Mouse (Mus musculus): ENCODE data around the gene Ttc30a2. TPM values are rescaled to one million over a fixed set of nuclear protein-coding genes. Genes with fewer than 3 reads are reported as not detected.
"Not testable (repeated sequence)": the region's sequence is repeated elsewhere in the genome, so short reads cannot be mapped to it uniquely, and the experiment has no call there.

Ttc30a2 gene
- polyA plus RNA-seq, 1 experiment from 2014 or later = 0.18 TPM

DNA sequence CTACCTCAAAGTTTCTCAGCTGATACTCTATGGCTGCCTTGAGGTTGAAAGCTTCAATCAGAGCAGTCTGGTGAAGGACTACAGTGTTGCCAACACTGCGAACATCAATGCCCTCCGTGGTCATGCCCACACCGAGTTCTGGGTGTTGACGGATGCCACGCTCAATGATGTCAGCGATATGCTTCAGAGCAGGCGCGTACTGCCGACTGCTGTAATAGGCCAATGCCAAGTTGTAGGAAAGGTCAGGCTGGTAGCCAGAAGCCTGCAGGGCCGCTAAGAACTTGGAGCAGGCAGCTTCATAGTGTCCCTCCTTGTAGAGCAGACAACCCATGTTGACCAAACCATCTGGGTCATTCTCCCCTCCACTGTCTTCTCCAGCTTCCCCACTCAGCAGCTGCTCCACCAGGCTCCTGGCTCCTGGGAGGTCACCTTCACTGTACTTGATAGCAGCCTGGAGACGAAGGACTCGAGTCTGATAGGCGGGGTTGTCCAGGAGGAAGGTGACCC lies 3.0 kb upstream of the Ttc30a2 start:
- not testable (repeated sequence) for H3K4me1 ChIP-seq; H3K9me3 ChIP-seq; H3K27ac ChIP-seq; H3K27me3 ChIP-seq; H3K36me3 ChIP-seq; ATAC-seq (ENCODE audit: insufficient number of reproducible peaks, low FRiP score, low TSS enrichment, low read depth); H3K9ac ChIP-seq
- Histone ChIP-seq H3K4me2 (peak overlapping the region; percentile 64), H3K4me3 (peak overlapping the region; percentile 56)
- 96% methylated on average over 13 of the region's 13 CpGs for whole genome bisulfite sequencing

DNA sequence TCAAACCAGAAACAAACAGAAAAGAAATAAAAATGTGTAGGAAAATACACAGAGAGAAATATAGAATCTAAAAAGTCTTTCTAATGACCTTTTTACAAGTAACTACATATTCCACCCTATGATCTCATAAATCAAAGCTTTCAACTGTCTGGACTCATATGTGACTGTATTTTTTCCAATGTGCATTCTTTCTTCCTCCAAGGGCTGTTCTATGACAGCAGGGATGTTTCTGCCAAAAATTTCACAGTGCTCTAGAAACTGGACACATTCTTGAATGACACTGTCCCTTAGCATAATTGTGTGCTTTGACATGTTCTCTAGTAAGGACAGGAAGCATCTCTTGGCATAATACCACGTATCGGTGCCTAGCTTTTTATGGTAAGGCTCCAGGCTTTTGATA lies 1.9 kb downstream of the Ttc30a2 start:
- not testable (repeated sequence) for H3K9me3 ChIP-seq; H3K27ac ChIP-seq; H3K9ac ChIP-seq; H3K4me2 ChIP-seq; ATAC-seq (ENCODE audit: insufficient number of reproducible peaks, low FRiP score, low TSS enrichment, low read depth); H3K27me3 ChIP-seq; H3K36me3 ChIP-seq; H3K4me3 ChIP-seq; H3K4me1 ChIP-seq
- WGBS = 73% methylated on average over 2 of the region's 2 CpGs

DNA sequence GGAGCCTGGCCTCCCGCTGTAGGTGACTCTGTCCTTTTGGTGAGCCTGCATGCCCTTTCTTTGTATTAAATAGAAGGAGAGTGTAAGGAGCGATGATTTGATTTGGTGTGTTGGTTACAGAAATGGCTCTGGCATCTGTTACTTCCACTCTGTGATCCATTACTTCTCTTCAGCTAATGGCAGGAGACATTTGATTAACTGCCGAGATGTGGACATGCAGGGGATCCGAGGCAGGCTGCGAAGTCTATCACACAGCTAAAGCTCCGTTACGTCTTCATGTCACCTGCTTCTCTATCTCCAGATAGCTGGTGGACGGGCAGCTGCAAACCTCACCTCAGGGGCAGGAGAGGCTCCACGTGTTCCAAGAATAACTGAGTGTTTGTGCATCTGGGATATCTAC lies 3.8 kb downstream of the Ttc30a2 start:
- Histone ChIP-seq H3K36me3 (no peaks in the 10 kb centered on the region), H3K27me3 (no peaks in the 10 kb centered on the region), H3K27ac (no peak overlapping the region), H3K9me3 (no peaks in the 10 kb centered on the region), H3K4me3 (no peak overlapping the region), H3K4me2 (no peak overlapping the region), H3K9ac (no peak overlapping the region), H3K4me1 (no peaks in the 10 kb centered on the region)
- no peak for ATAC-seq (ENCODE audit: insufficient number of reproducible peaks, low FRiP score, low TSS enrichment, low read depth)
- 69% methylated on average over 9 of the region's 9 CpGs for WGBS

DNA sequence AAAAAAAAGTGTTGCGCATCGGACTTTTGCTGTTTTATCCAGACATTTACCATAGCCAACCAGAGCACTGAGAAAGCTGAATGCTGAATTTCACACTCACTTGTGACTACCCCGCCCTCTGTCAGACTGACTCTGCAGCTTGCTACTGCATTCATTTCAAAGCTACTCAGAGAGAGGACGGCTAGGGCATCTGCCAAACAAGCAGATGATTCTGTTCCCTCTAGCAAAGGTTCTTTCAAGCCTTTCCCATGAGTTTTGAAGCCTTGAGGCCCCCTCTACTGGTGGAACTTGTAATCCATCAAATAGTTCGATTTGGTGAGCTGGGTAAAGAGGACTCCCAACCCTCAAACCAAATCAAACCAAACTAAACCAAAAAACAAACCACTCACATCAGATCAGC lies 13.0 kb downstream of the Ttc30a2 start:
- H3K27me3 ChIP-seq = peaks cover 4% of the 10 kb centered on the region; the same call in 1 of the 2 replicates
- peak overlapping the region; percentile 28 for H3K27ac ChIP-seq
- H3K4me3 ChIP-seq = peak overlapping the region; percentile 14
- peak overlapping the region; percentile 40 for H3K4me2 ChIP-seq
- H3K9me3 ChIP-seq = no peaks in the 10 kb centered on the region
- H3K36me3 ChIP-seq = no peaks in the 10 kb centered on the region
- no peak overlapping the region for H3K9ac ChIP-seq
- peaks cover 26% of the 10 kb centered on the region for H3K4me1 ChIP-seq
- WGBS = 14% methylated on average over 5 of the region's 5 CpGs
- ATAC-seq (ENCODE audit: insufficient number of reproducible peaks, low FRiP score, low TSS enrichment, low read depth) = no peak

DNA sequence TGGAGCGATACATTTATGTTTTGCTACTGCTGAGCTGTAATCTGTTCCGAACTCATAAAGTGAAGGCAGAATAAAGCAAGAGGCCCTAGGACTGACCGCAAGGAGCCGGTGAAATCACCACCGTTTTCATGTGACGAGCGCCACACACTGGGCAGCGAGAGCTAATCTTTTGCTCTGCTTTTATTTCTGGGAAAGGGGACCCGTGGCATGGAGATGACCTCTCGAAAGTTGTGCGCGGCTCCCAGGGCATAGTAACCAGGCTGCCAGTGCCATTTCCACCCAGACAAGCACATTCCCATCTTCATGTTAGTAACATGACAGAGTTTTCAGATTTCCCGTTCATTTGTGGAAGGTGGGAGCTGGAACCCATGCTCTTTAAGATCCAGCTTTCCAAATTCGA lies 13.5 kb downstream of the Ttc30a2 start:
- peaks cover 31% of the 10 kb centered on the region for H3K4me1 ChIP-seq
- H3K27ac ChIP-seq = peak overlapping the region; percentile 28
- H3K4me3 ChIP-seq = peak overlapping the region; percentile 14
- no peaks in the 10 kb centered on the region for H3K36me3 ChIP-seq
- H3K9me3 ChIP-seq = no peaks in the 10 kb centered on the region
- 14% methylated on average over 14 of the region's 14 CpGs for WGBS
- ATAC-seq (ENCODE audit: insufficient number of reproducible peaks, low FRiP score, low TSS enrichment, low read depth) = no peak
- H3K27me3 ChIP-seq = peaks cover 4% of the 10 kb centered on the region; the same call in 1 of the 2 replicates
- H3K9ac ChIP-seq = no peak overlapping the region
- peak overlapping the region; percentile 40 for H3K4me2 ChIP-seq

DNA sequence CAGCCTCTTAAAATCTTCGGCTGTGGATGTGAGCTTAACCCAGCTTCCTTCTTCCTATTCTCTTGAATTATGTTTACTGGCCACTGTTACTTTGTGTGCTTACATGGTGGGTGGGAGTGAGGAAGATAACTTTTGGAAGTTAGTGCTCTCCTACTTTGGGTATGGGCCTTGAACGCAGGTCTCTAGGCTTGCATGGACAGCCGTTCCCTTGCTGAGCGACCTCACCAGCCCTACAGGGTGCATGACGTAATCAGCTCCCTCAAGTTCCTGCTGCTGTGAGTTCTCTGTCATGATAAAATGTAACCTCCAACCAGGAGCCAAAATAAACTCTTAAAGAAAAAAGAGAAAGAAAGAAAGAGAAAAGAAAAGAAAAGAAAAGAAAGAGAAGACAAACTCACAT lies 13.9 kb downstream of the Ttc30a2 start:
- Histone ChIP-seq H3K9me3 (no peaks in the 10 kb centered on the region), H3K4me2 (peak overlapping the region; percentile 40), H3K27ac (peak overlapping the region; percentile 28; the same call in 1 of the 2 replicates), H3K4me3 (no peak overlapping the region), H3K9ac (no peak overlapping the region), H3K4me1 (peaks cover 35% of the 10 kb centered on the region), H3K27me3 (peaks cover 4% of the 10 kb centered on the region; the same call in 1 of the 2 replicates), H3K36me3 (no peaks in the 10 kb centered on the region)
- WGBS = 46% methylated on average over 5 of the region's 5 CpGs
- no peak for ATAC-seq (ENCODE audit: insufficient number of reproducible peaks, low FRiP score, low TSS enrichment, low read depth)

DNA sequence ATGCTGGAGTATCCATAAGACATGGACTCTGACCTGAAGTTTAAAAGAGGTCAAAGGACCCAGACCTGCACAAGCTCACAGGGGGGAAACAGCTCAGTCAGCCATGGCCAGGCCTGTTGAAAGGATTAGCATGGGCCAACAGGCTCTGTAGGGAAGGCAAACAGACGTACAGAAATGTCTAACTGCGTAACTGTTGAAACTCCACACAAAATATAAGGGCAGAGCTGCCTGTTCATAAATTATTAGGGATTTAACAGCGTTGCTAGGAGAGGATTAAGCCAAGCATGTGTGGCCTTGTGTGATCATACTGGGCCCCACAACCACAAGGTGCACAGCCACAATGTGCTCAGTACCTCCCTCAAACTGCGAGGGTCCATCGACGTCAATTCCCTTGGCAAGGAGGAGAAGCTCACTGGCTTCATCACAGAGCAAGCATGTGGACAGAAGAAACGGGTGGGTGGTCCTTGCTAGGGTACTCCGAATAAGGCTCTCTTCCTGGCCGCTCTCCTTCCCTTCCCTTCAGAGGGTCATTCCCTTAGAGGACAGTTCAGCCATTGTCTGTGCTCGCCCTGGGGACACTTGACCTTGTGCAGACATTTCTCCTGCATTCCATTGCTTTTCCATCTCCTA lies 14.6 kb downstream of the Ttc30a2 start:
- Histone ChIP-seq H3K4me3 (no peak overlapping the region), H3K27ac (peak overlapping the region; percentile 59; the same call in 1 of the 2 replicates), H3K4me1 (peaks cover 42% of the 10 kb centered on the region), H3K9me3 (no peaks in the 10 kb centered on the region), H3K27me3 (peaks cover 4% of the 10 kb centered on the region; the same call in 1 of the 2 replicates), H3K4me2 (no peak overlapping the region), H3K9ac (no peak overlapping the region), H3K36me3 (no peaks in the 10 kb centered on the region)
- ATAC-seq (ENCODE audit: insufficient number of reproducible peaks, low FRiP score, low TSS enrichment, low read depth) = no peak
- WGBS = 56% methylated on average over 10 of the region's 10 CpGs

DNA sequence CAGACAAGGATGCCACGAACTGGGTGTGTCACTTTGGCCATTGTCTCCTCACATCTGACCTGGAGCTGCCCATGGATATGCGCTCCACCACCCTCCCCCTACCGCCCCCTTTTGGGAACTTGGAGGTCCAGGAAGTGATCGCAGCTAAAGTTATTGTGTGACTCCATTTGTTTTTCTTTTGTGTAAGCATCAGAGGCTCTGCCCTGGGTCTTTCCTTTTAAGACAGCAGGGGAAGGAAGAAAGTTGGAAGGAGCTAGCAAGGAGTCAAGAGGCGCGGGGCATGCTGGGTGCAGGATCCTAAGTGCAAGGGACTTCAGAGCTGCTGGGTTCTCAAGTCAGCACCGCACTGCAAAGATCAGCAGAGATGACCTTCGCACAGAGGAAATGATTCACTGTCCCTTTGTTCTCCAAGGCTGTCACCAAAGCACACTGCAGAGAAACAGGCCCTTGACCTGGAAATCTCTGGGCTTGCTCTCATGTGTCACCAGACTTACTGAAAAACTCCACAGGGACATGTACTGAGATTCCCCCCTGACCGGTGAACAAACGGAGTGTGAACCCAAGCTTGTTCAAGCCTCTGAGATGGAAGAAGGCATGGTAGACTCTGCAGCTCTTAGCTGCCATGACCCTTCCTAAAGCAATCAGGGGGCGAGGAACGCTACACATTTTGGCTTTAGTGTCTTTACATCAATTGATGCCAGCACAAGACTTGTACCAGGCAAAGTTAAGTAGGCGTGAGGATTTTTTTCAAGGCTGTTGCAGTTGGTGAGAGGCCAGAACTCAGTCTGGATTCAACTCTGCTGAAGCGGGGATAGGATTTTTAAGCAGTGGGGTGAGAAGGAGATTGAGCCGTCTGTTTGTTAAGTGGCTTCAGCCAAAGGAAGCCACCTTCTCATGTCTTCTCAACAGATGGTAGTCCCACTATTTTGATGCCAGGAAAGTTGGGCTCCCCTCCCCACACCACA lies 17.3 kb downstream of the Ttc30a2 start:
- WGBS = 39% methylated on average over 15 of the region's 15 CpGs
- H3K9me3 ChIP-seq = no peaks in the 10 kb centered on the region
- peak overlapping the region; percentile 44 for H3K4me2 ChIP-seq
- H3K36me3 ChIP-seq = no peaks in the 10 kb centered on the region
- peaks cover 52% of the 10 kb centered on the region for H3K4me1 ChIP-seq
- no peak overlapping the region for H3K9ac ChIP-seq
- H3K4me3 ChIP-seq = 0 out of 2 replicates have a peak overlapping the region, but pooled peaks have one; percentile 18
- peak overlapping the region; percentile 87 for H3K27ac ChIP-seq
- H3K27me3 ChIP-seq = peaks cover 3% of the 10 kb centered on the region; the same call in 1 of the 2 replicates
- ATAC-seq (ENCODE audit: insufficient number of reproducible peaks, low FRiP score, low TSS enrichment, low read depth) = no peak

DNA sequence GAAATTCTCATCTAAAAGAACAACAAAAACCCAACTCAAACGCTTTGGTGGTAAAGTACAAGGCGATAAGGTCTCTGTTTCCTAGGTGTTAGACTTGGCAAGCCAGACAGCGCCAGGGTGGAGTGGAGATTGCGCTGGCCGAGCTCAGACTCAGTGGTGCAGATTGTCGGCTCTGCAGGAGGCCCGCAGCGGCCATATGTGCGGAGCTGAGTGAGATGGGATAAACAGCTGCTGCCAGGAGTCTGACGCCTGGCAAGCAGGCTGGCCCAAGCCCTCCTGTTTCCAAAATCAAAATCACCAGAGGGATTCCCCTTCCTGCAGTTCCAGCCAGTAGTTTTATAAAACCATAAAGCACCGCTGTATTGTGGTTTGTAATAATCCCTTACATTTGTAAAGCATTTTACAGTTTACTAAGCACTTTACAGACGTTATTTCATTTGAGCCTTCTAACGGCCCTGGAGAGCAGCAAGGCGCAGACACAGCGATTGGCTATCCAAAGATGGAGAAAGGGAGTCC lies 18.1 kb downstream of the Ttc30a2 start:
- ATAC-seq (ENCODE audit: insufficient number of reproducible peaks, low FRiP score, low TSS enrichment, low read depth) = peak; percentile 87
- 8% methylated on average over 15 of the region's 15 CpGs for WGBS
- Histone ChIP-seq H3K4me2 (peak overlapping the region; percentile 44), H3K36me3 (no peaks in the 10 kb centered on the region), H3K27me3 (peaks cover 4% of the 10 kb centered on the region; the same call in 1 of the 2 replicates), H3K9ac (no peak overlapping the region), H3K4me1 (peaks cover 51% of the 10 kb centered on the region), H3K9me3 (no peaks in the 10 kb centered on the region), H3K27ac (peak overlapping the region; percentile 87), H3K4me3 (peak overlapping the region; percentile 18)

DNA sequence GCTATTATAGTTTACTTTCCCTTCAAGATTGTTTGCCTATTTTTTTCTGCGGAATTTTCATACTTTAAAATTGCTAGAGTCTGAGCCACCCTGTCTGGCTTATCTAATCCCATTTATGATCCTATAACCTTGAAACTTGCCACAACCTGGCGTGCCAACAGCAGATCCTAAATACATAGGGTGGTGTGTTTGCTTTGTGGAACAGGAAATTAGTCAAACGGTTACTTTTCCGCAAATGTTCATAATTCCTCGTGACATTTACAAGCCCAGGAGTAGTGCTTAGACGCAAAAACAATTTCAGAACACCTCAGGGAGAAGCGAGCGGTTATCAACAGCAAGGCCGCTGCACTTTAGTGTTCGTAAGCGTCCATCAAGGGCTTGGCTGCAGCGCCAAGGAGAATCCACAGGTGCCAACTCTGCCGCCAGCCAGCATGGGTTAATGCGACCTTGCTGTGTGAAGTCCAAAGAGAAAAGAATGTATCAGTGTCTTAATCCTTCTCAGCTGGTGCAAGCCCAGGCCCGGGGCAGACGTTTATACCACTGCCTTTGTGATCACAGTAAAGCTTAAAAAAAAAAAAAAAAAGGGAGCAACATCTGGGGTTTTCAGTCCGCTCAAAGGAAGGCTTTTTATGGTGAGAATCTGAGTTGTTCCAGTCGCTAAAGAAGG lies 18.7 kb downstream of the Ttc30a2 start:
- Histone ChIP-seq H3K4me3 (peak overlapping the region; percentile 18), H3K36me3 (no peaks in the 10 kb centered on the region), H3K9me3 (no peaks in the 10 kb centered on the region), H3K4me1 (peaks cover 45% of the 10 kb centered on the region), H3K27me3 (peaks cover 4% of the 10 kb centered on the region; the same call in 1 of the 2 replicates), H3K4me2 (peak overlapping the region; percentile 44), H3K27ac (peak overlapping the region; percentile 87), H3K9ac (no peak overlapping the region)
- ATAC-seq (ENCODE audit: insufficient number of reproducible peaks, low FRiP score, low TSS enrichment, low read depth) = peak; percentile 54
- WGBS = 8% methylated on average over 18 of the region's 18 CpGs

DNA sequence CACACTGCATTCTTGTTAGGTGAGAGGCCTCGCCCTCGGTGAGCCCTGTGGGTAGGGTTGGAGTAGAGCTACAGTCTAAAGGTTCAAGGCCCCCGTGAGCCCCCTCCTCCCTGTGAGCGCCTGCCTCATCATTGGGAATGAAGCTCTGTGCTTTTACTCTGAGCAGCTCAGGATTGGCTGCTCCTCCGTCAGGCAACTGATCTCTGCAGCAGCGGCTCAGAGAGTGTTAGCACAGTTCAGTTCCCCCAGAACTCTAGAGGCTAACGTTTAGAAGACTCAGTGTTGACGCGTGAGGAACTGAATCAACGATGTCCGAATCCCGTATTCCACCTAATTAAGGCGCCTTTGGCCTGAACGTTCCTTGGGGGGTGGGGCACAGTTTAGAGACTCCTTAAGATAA lies 22.3 kb downstream of the Ttc30a2 start:
- 61% methylated on average over 14 of the region's 14 CpGs for WGBS
- Histone ChIP-seq H3K27me3 (peaks cover 4% of the 10 kb centered on the region; the same call in 1 of the 2 replicates), H3K4me3 (no peak overlapping the region), H3K4me1 (peaks cover 34% of the 10 kb centered on the region), H3K4me2 (no peak overlapping the region), H3K9ac (no peak overlapping the region), H3K9me3 (no peaks in the 10 kb centered on the region), H3K36me3 (no peaks in the 10 kb centered on the region), H3K27ac (no peak overlapping the region)
- no peak for ATAC-seq (ENCODE audit: insufficient number of reproducible peaks, low FRiP score, low TSS enrichment, low read depth)
